Mouse (Mus musculus) mouse embryonic stem cell (cell line): ENCODE measurements around the gene Bcl9.

Experiments used
- in situ Hi-C, 2 experiments: fragments of 300-500 bp; cut with MboI; formaldehyde crosslinking; loops; 1 replicate in 1 of 2; 3 replicates in 1 of 2; pipeline ENCODE4 v1.14.3; 2019 to 2020; ENCODE audit warnings: low sequenced_read_pairs in 2 of 2, low pct_unique_long_range_greater_than_20kb in 1 of 2, mixed read lengths in 1 of 2; ENCODE audit not compliant: unreplicated experiment in 1 of 2

The Bcl9 gene

DNA sequence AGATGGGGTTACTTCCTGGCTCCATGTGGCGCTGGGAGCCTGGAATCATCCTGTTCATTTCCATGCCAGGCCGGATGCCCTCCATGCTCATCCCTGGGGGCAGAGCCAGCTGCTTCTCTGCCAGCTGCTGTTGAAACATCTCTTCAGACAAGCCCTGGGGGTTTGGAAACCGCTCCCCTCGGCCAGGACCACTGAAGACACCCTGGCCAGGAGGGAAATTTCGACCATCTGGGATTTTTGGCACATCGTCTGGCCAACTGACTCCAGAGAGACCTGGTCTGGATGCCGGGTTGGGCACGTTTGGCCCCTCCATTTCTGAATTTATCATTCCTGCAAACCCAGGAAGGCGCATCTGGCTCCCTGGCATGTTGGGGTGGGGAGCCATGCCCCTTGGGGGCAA, 88.4 kb downstream of the Bcl9 start:
- in situ Hi-C loops = loop anchor here (10.0 kb wide), 2 partner anchors 125 to 275 kb away; no protein-coding TSS in a partner anchor

DNA sequence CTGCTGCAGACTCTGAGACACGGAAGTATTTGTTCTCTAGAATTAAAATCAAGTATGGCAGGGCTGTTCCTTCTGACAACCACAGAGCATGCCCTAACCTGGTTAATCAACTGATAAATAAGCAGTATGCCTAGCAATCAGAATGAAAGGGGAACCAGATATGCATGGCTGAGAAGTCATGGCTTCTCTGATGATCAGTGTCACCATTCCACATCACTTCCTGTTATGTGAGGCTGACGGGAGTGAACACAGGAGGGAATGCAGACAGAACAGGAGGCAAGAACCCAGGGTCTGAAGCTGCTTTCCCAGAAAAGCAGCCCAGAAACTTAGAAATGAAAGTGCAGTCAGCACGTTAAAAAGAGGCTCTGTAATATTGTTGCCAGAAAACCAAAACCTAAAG, 91.2 kb downstream of the Bcl9 start:
- in situ Hi-C loops = loop anchor here (10.0 kb wide), 2 partner anchors 128 to 272 kb away; no protein-coding TSS in a partner anchor

DNA sequence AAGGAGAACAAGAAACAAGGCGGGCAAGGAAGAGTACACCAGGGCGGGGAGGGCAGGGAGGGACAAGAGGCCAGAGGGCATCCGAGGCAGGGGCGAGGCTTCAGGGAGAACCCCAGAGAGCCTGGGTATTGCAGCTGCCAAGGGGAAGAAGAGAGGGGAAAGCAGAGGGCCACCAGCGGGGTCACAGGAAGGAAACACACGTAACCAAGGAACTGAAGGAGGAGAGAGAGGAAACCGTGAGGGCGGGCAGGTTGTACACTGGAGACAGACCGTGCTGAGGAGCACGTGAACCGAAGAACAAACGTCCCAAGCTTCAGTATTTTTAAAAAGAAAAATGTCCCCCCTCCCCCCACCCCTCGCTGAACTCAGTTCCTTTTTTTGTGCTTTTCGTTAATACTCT, 93.8 kb downstream of the Bcl9 start:
- in situ Hi-C loops = loop anchor here (10.0 kb wide), 2 partner anchors 131 to 269 kb away; no protein-coding TSS in a partner anchor

DNA sequence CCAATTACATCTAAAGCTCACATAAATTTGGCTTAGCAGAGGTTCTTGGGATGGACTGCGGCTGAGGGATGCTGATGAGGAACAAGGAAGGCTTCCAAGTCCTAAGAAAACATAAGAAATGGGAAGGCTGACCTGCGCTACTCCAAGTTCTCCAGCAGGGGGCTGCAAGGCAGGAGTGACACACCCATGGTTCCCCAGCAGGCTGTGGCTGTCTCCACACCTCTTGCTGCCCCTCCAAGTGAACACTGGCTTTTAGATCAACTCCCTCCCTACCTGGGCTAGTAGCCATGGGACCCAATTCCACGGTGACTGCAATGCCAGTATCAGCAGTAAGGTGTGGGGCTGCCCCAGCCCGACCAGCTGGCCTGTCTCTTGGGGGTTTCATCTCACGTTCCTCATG, 95.8 kb downstream of the Bcl9 start:
- in situ Hi-C loops = loop anchor here (10.0 kb wide), 2 partner anchors 133 to 267 kb away; no protein-coding TSS in a partner anchor

DNA sequence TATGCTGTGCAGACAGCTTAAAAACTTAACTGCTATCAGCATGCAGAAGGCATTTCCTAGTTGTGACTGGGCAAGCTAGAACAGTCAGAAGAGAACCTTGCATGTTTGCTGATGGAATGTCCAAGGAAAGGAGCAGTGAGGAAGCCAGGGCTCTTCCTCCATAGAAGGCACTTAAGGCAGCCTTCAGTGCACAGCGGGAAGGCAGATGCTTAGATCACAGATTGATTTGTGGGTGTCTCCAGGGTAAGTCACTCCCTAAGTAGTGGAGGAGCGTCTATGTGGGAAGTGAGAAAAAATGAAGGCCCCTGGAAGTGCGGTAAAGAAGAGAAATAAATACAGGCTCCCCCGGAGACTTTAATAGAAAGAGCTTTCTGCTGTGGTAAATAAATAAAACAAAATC, 98.5 kb downstream of the Bcl9 start:
- in situ Hi-C loops = no loop called here

DNA sequence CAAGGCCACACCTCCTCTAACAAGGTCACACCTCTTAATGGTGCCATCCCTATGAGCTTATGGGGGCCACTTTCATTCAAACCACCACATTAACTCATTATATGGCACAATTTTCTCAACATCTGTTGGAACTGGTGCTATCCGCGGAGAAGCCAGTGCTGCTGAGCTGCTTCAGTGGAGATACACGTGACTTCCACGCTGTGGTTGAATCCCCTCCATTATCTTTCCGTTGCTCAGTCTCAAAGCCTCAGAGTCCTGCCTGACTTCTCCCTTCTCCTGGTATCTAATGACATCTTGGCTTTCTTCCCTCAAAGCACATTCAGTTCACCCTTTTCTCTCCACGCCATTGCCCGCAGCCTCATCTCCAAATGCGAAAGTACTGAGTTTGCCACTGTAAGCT, 101.1 kb downstream of the Bcl9 start:
- in situ Hi-C loops = no loop called here

DNA sequence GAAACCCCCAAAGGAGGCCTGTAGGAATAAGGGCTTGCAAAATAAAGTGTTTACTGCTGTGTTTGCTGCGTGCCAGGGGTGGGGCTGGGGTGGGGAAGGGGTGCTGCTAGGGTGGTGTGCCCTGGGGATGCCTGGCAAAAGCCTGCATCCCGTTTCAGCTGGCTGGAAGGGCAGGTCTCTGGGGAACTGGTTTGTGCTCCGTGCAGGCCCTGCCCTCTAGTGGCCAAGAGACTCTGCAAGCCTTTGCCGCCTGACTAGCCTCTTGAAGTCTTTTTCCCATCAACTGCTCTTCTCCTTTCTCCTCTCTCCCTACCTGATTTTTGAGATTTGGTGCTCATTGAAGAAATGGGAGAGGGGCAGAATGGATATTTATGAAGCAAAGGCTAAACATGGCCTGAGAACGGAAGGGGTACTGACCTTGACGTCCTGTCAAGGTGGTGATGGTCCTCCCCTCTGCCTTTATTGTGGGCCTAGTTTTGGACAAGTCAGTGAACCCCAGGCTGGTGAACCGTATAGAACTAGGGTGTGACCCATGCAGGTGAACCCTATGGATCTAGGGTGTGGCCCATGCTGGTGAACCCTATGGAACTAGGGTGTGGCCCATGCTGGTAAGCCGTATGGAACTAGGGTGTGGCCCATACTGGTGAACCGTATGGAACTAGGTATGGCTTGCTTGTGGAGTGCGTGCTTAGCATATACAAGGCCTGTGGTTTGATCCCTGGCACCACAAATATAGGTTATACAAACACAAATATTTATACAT, 112.4 kb downstream of the Bcl9 start:
- in situ Hi-C loops = loop anchor here in 1 of 2 experiments (10.0 kb wide), 1 partner anchor 250 kb away; no protein-coding TSS in a partner anchor

DNA sequence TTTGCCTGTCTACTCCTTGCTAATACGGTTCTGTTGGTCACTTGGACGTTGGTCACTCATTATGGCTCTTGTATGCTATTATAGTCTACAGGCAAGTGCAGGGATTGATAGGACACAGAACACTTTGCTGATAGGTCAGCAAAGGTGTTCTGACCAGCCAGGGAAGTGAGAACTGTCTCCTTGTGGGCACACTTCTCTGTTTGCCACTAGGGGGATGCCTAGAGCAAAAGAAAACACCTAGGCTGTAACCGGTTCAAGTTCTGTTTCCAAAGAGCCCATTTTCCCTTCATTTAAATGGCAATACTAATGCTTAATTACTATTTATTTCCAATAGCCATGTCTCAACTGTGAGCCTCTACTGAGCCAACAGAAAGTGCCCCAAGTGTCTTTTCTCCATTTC, 113.9 kb downstream of the Bcl9 start:
- in situ Hi-C loops = loop anchor here in 1 of 2 experiments (10.0 kb wide), 1 partner anchor 249 kb away; no protein-coding TSS in a partner anchor

DNA sequence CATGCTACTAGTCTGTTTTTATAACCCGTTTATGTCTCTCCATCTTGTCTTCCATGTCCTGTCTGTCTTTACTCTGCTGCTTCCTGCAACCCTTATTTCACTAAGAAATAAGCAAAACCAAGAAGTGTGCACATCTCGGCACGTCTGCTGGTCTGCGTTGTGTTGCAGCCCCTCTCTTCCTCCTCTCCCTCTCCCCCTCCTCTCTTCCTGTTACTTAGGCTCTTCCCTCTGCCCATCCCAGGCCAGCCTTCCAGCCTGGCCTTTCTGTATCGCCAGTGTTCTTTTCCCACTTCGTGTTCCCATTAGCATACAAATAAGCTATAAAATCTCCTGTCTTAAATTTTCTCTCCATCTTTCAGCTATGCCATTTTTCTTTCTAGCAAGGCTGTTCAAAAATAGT, 117.2 kb downstream of the Bcl9 start:
- in situ Hi-C loops = loop anchor here in 1 of 2 experiments (10.0 kb wide), 1 partner anchor 246 kb away; no protein-coding TSS in a partner anchor

DNA sequence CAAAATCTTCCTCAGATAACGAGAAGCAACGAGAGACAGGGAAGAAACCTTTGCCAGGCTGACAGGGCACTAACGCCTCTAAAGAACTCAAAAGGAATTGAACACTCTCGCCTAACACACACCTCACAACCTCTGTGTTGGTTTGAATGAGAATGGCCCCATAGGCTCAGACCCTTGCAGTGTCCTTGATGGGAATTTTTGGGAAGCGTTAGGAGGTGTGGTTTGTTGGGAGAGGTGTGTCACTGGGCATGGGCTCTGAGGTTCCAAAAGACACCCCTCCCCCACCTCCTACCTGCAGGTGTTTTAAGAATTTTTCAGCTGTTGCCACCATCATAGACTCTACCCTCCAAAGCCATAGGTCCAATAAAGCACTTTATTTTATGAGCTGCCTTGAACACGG, 118.8 kb downstream of the Bcl9 start:
- in situ Hi-C loops = no loop called here

DNA sequence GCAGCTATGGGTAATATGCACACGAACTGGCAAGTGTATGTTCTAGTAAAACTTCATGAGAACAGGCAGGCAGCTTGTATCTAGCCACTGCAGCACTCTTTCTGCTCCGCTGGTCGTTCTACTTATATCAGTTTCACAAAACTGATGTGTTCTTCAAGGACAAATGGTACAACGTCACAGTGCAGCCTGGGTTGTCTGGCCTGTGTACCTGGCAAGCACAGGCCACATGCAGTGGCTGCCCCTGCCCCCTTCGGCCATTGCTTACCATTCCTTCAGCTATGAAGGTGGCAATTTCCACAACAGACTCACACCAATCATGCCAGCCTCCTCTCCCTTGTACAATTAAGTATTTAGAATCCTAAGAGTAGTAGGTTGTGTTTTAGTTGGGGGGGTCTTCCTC, 125.1 kb downstream of the Bcl9 start:
- in situ Hi-C loops = loop anchor here in 1 of 2 experiments (25.0 kb wide), 1 partner anchor 610 kb away; the partner anchor contains the start of gene Txnip

DNA sequence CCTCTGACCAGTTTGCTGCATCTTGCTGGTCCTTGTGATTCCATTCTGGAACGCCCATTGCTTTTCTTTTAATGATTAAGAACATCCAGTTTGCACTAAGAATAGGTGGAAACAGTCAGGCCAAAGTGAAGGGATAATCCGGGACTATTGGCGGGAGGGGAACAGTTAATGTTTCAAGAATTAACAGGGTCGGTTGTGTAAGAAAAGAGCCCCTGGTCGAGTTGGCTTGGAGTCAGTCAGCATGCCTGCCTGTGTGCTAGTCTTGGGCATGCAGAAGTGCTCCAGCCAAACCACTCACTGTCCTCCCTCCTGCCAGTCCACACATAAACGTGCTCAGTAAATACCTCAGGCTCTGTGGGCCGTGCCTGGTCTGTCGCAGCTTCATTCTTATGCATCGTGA, 125.5 kb downstream of the Bcl9 start:
- in situ Hi-C loops = loop anchor here in 1 of 2 experiments (25.0 kb wide), 1 partner anchor 610 kb away; the partner anchor contains the start of gene Txnip

DNA sequence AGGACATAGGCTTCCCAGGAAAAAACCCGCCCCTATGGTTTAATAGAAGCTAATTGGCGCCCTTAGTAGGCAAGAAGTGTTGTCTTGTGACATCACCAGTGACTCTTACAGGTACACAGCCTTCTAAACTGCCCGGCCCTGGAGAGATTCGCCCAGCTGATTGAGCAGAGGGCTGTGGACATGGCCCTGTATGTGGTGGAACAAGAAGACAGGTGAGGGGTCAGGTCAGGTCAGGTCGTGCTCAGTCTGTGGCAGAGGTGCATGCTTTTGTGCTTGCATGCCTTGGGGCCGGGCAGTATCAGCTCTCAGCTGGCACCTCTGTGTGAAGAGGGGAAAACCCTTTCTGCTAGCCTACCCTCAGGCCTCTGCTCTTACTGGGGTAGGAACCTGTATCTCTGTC, 126.2 kb downstream of the Bcl9 start:
- in situ Hi-C loops = loop anchor here in 1 of 2 experiments (25.0 kb wide), 1 partner anchor 609 kb away; the partner anchor contains the start of gene Txnip

DNA sequence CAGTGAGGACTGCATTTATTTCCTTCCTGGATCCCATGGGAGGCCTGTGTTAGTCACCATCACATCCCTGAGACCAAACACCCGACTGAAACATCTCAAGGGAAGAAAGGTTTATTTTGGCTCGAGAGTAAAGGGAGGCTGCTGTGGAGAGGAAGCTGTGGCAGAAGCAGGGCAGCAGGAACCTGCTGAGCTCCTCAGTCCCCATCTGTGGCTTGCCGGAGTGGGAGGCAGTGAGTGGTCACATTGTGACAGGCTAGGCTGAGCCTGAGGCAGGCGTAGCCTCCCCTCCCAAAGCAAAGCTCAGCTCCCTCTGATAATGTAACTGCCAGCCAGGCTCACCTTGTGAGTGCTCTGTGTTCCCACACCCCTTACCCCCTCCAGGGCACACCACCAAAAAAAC, 130.6 kb downstream of the Bcl9 start:
- in situ Hi-C loops = loop anchor here in 1 of 2 experiments (25.0 kb wide), 1 partner anchor 605 kb away; the partner anchor contains the start of gene Txnip

DNA sequence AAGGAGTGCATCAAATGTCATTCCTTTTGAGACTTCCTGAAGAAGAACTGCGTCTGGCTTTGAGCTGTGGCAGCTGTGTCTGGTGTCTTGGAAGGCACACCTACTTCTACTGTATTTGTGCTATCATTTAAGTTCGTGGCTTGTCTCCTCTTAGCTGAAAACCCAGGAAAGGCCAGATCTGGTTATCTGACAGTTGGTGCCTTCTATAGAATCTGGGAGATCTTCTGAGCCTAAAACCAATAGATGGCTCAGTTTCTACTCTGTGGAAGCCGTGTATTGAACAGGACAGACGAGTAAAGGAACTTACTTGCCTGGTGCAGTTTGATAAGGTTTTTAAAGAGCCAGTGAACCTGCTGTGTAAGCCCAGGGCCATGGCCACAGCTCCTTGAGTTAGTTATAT, 133.2 kb downstream of the Bcl9 start:
- in situ Hi-C loops = loop anchor here in 1 of 2 experiments (25.0 kb wide), 1 partner anchor 602 kb away; the partner anchor contains the start of gene Txnip

DNA sequence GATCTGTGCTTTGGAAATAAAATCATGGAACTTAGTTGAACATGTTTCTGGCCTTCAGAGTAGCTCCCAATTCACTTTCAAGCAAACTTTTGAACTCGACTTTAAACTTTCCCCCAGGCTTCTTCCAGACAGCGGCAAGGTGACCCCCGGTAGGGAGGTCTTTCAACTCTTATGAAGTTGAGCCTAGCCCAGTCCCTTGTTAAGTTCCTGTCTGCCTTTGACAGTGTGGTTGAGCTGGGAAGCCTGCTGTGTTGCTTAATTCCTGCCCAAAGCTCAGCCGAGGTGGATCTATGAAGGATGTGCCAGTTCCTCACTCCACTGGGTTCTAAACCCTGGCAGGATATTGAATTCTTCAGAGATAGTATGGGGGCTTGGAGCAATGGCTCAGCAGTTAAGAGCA, 135.9 kb downstream of the Bcl9 start:
- in situ Hi-C loops = loop anchor here in 1 of 2 experiments (25.0 kb wide), 1 partner anchor 599 kb away; the partner anchor contains the start of gene Txnip

DNA sequence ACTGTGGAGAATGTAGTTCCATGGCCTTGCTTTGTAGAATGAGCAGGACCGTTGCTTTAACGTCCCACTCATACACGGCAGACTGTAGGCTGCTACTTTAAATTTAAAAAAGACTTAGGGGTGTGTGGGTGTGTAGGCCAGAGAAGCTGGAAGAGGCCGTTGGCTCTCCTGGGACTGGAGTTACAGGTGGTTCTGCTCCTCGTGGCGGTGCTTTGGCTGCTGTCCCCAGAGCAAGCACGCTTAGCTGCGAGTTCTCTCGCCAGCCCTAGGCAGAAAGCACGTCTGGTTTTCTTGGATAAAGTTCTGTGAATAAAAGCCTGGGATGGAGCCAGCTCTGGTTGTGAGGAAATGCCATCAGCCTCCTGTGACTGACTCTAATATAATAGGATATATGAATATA, 136.8 kb downstream of the Bcl9 start:
- in situ Hi-C loops = loop anchor here in 1 of 2 experiments (25.0 kb wide), 1 partner anchor 599 kb away; the partner anchor contains the start of gene Txnip

DNA sequence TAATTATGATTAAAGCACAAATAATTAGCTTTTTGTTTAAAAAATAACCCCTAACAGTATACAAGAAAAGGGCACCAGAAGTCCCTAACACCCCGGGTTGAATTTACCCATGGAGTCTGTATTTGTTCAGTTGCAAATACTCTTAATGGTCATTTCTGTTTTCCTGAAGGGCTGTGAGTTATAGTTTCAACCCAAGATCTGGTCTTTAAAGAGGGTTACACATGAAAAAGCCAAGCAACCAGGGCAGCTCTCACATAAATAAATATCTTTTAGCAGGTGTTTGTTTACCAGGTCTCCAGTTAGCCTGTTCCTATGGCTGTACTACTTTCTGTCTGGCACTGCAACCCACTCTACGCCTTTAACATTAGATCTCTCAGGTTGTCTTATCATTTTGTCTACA, 137.7 kb downstream of the Bcl9 start:
- in situ Hi-C loops = loop anchor here in 1 of 2 experiments (25.0 kb wide), 1 partner anchor 598 kb away; the partner anchor contains the start of gene Txnip

DNA sequence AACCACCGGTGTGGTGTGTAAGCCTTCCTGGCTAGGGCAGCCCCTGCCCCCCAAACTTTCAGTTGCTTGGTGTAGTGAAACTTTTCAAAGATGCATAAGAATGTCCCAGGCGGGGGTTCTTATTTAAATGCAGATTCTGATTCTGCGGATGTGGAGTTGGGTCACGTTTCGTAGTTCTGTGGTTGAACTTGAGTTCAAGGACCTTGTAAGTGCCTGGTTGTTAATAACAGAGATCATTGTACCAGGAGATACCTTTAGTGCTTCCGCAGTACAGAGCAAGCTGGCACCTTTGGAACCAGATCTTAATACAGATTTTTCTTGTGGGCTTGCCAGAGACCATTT, 138.2 kb downstream of the Bcl9 start:
- in situ Hi-C loops = loop anchor here in 1 of 2 experiments (25.0 kb wide), 1 partner anchor 597 kb away; the partner anchor contains the start of gene Txnip
